Mouse (Mus musculus): ENCODE measurements around the gene Usp53.

Gene Usp53

DNA sequence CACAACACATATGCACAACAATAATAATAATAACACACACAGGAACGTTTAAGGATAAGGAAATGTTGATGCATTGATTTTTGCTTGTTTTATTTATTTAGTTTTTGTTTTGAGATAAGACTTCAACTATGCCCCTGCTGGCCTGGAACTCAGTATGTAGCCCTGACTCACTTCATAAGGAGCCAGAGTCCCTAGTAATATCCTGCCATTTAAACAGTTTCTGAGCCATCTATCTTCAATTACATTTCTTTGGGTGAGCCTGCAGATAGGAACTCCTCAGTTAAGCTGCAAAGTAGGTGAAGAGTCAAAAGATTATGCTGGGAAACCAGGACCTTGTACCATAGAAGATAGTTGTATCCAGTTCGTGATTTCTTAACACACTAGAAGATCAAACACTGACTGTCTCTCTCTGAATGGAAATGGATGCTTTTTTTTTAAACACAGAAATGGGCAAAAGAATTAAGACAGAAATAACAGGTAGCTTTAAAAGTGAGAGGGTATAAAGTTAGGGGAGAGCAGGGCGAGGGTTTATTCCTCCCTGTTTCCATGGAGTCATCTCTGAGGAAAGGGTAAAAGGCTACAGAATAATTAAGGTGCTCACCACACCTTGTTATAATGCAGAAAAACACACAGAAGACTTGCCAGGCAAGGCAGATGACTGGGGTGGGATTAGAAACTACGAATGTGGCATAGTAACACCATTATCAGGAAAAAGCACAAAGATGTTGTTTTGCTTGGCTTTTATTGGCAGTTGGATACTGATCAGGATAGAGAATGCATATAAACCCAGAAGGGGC lies 96.6 kb downstream of the Usp53 start:
- no peak for DNase-seq (ENCODE audit: low spot score in 2 of 2)

Measured in left cerebral cortex, adult 9 months (tissue).